Mouse (Mus musculus) E14TG2a.4 (cell line): ENCODE results near the gene Syn2.

ENCODE experiments used
- H3K27me3 ChIP-seq: 2 replicates; pipeline ENCODE4 v1.6.1; 2014; ENCODE audit warnings: low read length, control low read depth; ENCODE audit not compliant: insufficient read depth
- H3K36me3 ChIP-seq: 2 replicates; pipeline ENCODE4 v1.6.1; 2014; ENCODE audit warnings: low read length, control low read depth; ENCODE audit not compliant: insufficient read depth
- H3K4me1 ChIP-seq: replicated peaks from 2 replicates; pipeline ENCODE4 v1.6.1; 2014; ENCODE audit warnings: low read depth, low read length, control low read depth
- H3K4me3 ChIP-seq: replicated peaks from 2 replicates; pipeline ENCODE4 v1.5.1; 2014; ENCODE audit warnings: mild to moderate bottlenecking, low read length
- H3K9me3 ChIP-seq: 2 replicates; pipeline ENCODE4 v1.6.1; 2014; ENCODE audit warnings: low read length, control low read depth
- CTCF ChIP-seq: conservative IDR thresholded peaks from 2 replicates; pipeline ENCODE4 v1.5.1; 2014; ENCODE audit warnings: low read length
- NANOG ChIP-seq: IDR thresholded peaks from 2 replicates; pipeline ENCODE4 v1.6.1; 2014; ENCODE audit warnings: borderline replicate concordance, low read length, mixed read lengths
- POU5F1 ChIP-seq: IDR thresholded peaks from 2 replicates; pipeline ENCODE4 v1.6.1; 2014; ENCODE audit warnings: low read length, borderline replicate concordance

Gene Syn2

DNA sequence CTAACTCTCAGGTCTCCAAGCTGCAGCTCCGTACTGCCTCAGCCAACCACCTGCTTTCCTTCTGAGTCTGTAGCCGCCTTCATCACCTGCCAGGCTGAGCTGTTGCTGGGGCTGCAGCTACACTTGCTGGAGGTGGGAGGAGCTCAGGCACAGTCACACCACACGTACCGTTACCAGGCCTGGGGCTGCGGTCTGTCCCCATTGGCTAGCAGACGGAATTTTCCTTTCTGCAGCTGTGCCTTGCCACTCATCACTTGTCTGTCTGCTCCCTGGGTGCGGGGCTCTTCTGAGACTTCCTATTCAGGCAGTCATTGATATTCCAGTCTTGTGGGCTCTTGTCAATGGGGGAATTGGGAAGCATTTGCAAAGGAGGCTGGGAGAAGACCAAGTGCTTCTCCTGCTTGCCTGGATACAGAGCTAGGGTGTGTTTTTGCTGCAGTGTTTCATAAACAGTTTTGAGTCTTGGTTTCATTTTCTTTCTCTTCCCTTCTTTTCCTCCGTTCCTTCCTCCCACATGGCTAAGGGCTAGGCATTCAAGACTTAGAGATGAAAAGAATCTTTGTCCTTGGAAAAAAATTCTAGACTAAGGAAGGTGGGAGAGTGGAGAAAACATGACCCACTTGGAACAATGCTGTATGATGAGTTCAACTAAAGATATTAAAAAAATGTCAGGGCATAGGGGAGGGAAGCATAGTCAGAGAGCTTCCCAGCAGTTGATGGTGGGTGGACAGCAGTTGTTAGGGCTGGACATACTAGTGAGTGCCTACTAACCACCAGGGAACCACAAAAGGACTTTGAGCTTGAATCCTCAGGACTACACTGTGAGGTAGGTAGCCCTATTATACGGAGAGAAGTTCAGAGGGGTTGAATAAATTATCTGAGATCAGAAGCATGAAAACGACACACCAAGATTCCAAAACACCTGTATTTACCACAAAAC, 11.2 kb upstream of the Syn2 start:
- TF ChIP-seq POU5F1 = no peak
- no peak for TF ChIP-seq CTCF
- no peak for TF ChIP-seq NANOG
- no peaks in the 10 kb centered on the region for H3K36me3 ChIP-seq
- H3K4me3 ChIP-seq = no peak overlapping the region
- H3K27me3 ChIP-seq = peaks cover 10% of the 10 kb centered on the region
- peaks cover 21% of the 10 kb centered on the region for H3K4me1 ChIP-seq
- no peaks in the 10 kb centered on the region for H3K9me3 ChIP-seq

DNA sequence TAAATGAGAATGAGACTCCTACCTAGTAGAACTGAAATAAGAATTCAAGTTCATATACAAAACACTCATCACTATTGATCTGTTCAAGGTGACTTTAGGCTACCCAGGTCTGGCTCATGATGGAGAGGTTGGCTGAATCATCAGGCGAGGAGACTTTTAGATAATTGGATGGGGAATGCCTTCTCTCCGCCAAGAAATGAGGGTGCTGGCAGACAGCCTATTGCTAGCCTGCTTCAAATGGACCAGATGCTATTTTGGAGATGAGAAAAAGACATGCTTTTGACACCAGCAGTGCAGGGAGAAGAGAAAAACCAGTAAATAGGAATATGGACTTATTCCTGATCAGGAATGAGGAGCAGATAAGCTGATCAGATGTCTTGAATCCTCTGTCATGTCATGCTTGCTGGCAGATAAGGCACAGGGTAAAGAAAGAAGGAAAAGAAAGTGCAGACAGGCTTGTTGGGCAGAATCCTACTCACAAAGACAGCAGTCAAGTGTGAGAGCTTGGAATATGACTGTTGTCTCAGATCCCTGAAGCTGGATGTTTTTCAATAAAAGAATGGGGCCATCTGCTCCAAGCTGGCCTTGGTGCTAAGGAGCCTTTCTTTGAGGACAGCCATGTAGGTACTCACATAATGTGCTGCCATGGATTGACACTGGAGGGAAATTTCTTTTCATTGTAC, 9.9 kb upstream of the Syn2 start:
- Histone ChIP-seq H3K9me3 (no peaks in the 10 kb centered on the region), H3K36me3 (no peaks in the 10 kb centered on the region), H3K4me3 (no peak overlapping the region), H3K4me1 (peaks cover 21% of the 10 kb centered on the region), H3K27me3 (peaks cover 10% of the 10 kb centered on the region)
- TF ChIP-seq POU5F1 (no peak), CTCF (no peak), NANOG (no peak)

DNA sequence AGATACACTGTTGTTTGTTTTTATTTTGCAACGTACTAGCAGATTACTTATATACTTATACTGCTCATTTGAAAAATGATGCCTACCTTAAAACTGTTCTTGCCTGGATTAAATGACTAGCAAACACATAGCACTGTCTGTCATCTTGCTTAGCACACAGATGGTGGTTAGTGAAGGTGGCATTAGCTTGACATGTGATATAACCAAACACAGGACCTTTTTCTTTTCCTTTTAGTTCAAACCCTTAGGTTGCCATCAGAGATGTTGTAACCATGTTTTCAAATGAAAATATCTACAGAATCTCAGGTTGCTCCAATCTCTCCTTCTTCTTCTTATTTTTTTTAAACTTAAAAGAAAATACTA, 9.4 kb upstream of the Syn2 start:
- Histone ChIP-seq H3K36me3 (no peaks in the 10 kb centered on the region), H3K27me3 (peaks cover 10% of the 10 kb centered on the region), H3K4me1 (peaks cover 21% of the 10 kb centered on the region), H3K4me3 (no peak overlapping the region), H3K9me3 (no peaks in the 10 kb centered on the region)
- no peak for TF ChIP-seq CTCF
- TF ChIP-seq POU5F1 = no peak
- no peak for TF ChIP-seq NANOG

DNA sequence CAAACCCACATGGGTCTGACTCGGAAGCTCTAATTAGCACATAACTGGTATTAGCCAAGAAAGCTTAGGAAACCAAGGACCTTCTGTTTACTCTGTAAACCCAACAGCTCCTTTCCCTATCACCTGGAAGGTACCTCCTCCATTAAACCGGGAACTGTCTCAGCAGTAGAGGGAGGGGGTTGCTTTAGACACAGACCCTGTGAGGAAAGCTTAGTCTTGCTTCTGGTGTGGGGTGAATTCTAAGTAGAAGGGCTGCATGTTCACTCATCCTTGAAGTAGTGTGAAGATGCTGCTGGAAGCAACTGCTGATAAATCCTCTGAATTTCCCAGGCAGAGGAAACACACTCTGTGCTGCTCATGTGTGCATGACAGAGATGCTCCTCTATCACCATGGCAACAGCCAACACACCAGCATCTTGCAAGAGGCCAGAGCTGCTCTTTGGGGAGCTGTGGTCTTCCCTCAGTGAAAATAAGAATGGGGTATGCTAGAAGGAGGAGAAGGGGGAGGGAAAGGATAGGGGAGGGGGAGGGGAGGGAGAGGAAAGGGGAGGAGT, 8.4 kb upstream of the Syn2 start:
- H3K4me3 ChIP-seq = no peak overlapping the region
- H3K27me3 ChIP-seq = peaks cover 10% of the 10 kb centered on the region
- peaks cover 21% of the 10 kb centered on the region for H3K4me1 ChIP-seq
- H3K36me3 ChIP-seq = no peaks in the 10 kb centered on the region
- no peak for TF ChIP-seq CTCF
- no peak for TF ChIP-seq POU5F1
- no peak for TF ChIP-seq NANOG
- no peaks in the 10 kb centered on the region for H3K9me3 ChIP-seq

DNA sequence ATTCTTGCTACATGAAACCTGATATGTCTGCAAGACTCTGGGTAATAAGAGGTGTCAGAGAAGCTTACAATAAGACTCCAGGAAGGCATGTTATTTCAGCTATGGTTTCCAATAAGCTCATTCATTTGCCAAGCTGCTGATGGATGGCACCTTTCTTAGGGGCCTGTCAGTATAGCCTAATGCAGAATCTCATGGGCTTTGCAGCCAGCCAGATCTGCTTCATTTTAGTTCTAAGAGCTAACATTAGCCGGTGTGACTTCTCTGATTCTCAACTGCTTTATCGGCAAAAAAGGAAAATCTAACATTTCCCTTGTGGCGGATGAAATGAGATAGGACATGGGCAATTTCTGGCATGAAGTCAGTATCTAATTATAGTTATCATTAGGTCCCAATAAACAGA, 7.9 kb upstream of the Syn2 start:
- Histone ChIP-seq H3K4me1 (peaks cover 21% of the 10 kb centered on the region), H3K4me3 (no peak overlapping the region), H3K27me3 (peaks cover 12% of the 10 kb centered on the region), H3K9me3 (no peaks in the 10 kb centered on the region), H3K36me3 (no peaks in the 10 kb centered on the region)
- TF ChIP-seq POU5F1 = no peak
- TF ChIP-seq NANOG = no peak
- TF ChIP-seq CTCF = no peak

DNA sequence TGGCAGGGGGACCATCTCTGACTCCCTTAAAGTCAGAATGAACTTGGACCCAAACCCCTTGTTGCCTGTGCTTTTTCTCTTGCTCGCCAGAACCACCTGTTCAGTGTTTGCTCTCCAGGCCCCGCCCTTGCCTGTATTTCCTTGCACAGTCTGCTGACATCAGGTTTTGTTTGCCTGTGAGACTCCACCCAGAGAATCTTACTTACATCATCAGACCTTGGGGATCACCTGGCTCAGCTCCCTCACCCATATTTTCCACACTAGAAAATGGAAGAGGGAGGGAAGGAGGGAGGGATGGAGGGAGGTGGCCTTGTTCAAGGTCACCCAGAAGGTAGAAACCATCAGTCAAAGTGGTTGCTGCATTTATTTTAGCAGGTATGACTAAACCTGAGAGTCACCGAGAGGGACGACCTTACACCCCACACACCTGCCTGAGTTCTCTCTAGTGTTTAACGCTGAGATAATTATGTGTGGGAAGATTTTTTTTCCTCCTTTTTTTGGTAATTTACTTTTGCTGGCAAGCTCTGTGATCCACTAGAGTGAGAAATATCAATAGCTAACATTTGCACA, 7.4 kb upstream of the Syn2 start:
- H3K4me3 ChIP-seq = no peak overlapping the region
- peaks cover 10% of the 10 kb centered on the region for H3K27me3 ChIP-seq
- no peak for TF ChIP-seq POU5F1
- TF ChIP-seq NANOG = no peak
- no peak for TF ChIP-seq CTCF
- H3K9me3 ChIP-seq = no peaks in the 10 kb centered on the region
- H3K36me3 ChIP-seq = no peaks in the 10 kb centered on the region
- H3K4me1 ChIP-seq = peaks cover 21% of the 10 kb centered on the region

DNA sequence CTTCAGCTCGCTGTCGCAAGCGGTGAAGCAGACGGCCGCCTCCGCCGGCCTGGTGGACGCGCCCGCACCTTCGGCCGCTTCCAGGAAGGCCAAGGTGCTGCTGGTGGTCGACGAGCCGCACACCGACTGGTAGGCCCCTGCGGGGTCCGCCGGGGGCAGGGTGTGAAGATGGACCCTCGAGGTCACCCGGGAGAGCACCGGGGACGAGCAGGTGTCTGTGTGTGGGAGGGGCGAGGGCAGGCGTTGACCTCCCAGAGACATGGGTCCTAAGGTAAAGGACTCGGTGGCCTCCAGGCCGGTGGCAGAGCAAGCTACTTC, 589 bp downstream of the Syn2 start:
- H3K4me1 ChIP-seq = peaks cover 6% of the 10 kb centered on the region; the same call in 1 of the 2 replicates
- H3K27me3 ChIP-seq = peaks cover 45% of the 10 kb centered on the region
- no peak for TF ChIP-seq NANOG
- H3K9me3 ChIP-seq = no peaks in the 10 kb centered on the region; the same call in 1 of the 2 replicates
- H3K36me3 ChIP-seq = no peaks in the 10 kb centered on the region
- peak overlapping the region; percentile 85 for H3K4me3 ChIP-seq

DNA sequence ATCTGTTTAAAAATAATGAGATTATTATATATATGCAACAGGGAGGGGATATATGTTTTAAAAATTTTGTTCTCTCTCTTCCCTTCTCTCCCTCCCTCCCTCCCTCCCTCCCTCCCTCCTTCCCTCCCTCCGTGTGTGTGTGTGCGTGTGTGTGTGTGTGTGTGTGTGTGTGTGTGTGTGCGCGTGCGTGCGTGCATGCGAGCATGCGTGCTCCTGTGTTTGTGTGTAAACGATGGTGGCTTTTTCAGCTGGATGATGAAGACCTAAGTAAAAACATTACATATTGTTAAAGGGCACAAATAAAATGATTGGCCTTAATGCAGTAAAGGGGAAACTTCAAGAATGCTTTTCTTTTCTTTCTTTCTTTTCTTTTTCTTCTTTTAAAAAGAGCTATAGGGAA, 1.5 kb downstream of the Syn2 start:
- no peaks in the 10 kb centered on the region for H3K36me3 ChIP-seq
- peaks cover 6% of the 10 kb centered on the region; the same call in 1 of the 2 replicates for H3K4me1 ChIP-seq
- H3K4me3 ChIP-seq = no peak overlapping the region
- no peaks in the 10 kb centered on the region; the same call in 1 of the 2 replicates for H3K9me3 ChIP-seq
- TF ChIP-seq CTCF = no peak
- no peak for TF ChIP-seq POU5F1
- no peak for TF ChIP-seq NANOG
- peaks cover 45% of the 10 kb centered on the region for H3K27me3 ChIP-seq
